Mouse (Mus musculus) gastrocnemius, adult 18-20 months (tissue): ENCODE measurements at regions not wholly inside any gene's neighbourhood (a gene's known extent, or its start where the extent isn't known, plus 50 kb on each side); places are given as distances from the start of the nearest gene placed in this dataset.

ENCODE experiments used
- DNase-seq: peaks from one replicate; pipeline ENCODE4 v3.0.0; 2021; ENCODE audit warnings: low spot score

GRCm38 (mm10) chr10:17511779-17512335 lies 211.2 kb upstream of the Cited2 start:
- DNase-seq, result no peak

GRCm38 (mm10) chr10:17512487-17512886 lies 210.5 kb upstream of the Cited2 start:
- DNase-seq, result no peak

- DNase-seq, result no peak
Observed at GRCm38 (mm10) chr10:17513756-17514155, 209.3 kb upstream of the Cited2 start.

GRCm38 (mm10) chr10:17516068-17516467 lies 206.9 kb upstream of the Cited2 start:
- DNase-seq, result no peak

GRCm38 (mm10) chr10:17518423-17519175 lies 204.4 kb upstream of the Cited2 start:
- DNase-seq, result peak; percentile 7

GRCm38 (mm10) chr10:17522026-17522541 lies 200.9 kb upstream of the Cited2 start:
- peak; percentile 83 for DNase-seq

GRCm38 (mm10) chr10:17523558-17524328 lies 199.3 kb upstream of the Cited2 start:
- DNase-seq, result no peak

GRCm38 (mm10) chr10:17527151-17527737 lies 195.8 kb upstream of the Cited2 start:
- DNase-seq, result no peak

- peak; percentile 9 for DNase-seq
Observed at GRCm38 (mm10) chr10:17528116-17528515, 194.9 kb upstream of the Cited2 start.

GRCm38 (mm10) chr10:17528846-17529245 lies 194.2 kb upstream of the Cited2 start:
- no peak for DNase-seq

GRCm38 (mm10) chr10:17529851-17530509 lies 193.0 kb upstream of the Cited2 start:
- no peak for DNase-seq

GRCm38 (mm10) chr10:17531021-17531420 lies 192.0 kb upstream of the Cited2 start:
- DNase-seq, result no peak

- DNase-seq, result no peak
Observed at GRCm38 (mm10) chr10:17538944-17539533, 184.0 kb upstream of the Cited2 start.

- no peak for DNase-seq
Observed at GRCm38 (mm10) chr10:17540404-17541375, 182.3 kb upstream of the Cited2 start.

- peak; percentile 41 for DNase-seq
Observed at GRCm38 (mm10) chr10:17542104-17542846, 180.7 kb upstream of the Cited2 start.

- no peak for DNase-seq
Observed at GRCm38 (mm10) chr10:17542847-17543421, 180.1 kb upstream of the Cited2 start.

GRCm38 (mm10) chr10:17545291-17545690 lies 177.7 kb upstream of the Cited2 start:
- DNase-seq, result peak; percentile 50

GRCm38 (mm10) chr10:17547986-17548385 lies 175.0 kb upstream of the Cited2 start:
- DNase-seq, result no peak
